Mouse (Mus musculus): ENCODE data around the gene Uqcrq. TPM values are rescaled to one million over a fixed set of nuclear protein-coding genes. Genes with fewer than 3 reads are reported as not detected.
"Not testable (repeated sequence)": the region's sequence is repeated elsewhere in the genome, so short reads cannot be mapped to it uniquely, and the experiment has no call there.

The Uqcrq gene
- polyA plus RNA-seq, 1 experiment: 4,488 TPM

DNA sequence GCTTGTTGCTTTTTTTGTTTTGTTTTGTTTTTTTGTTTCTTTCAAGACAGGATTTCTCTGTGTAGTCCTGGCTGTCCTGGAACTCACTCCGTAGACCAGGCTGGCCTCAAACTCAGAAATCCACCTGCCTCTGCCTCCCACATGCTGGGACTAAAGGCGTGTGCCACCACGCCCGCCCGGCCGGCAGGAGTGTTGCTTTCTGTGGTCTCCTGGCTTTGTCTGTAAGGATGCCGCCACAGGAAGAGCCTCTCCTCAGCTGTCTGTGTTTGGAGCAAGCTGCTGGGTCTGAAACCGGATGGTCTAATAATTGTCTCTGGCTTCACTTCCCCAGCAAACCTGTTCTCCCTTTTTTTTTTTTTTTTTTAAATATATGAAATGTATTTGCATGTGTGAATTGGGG lies 4.9 kb upstream of the Uqcrq start:
- no peak overlapping the region for H3K27ac ChIP-seq (replicated peaks; ENCODE audit: low read depth, low read length)
- no peak overlapping the region for H3K4me3 ChIP-seq (ENCODE audit: insufficient read depth, low read depth, low read length)
- H3K4me1 ChIP-seq (ENCODE audit: control insufficient read depth, insufficient read depth, insufficient read length, low read length): no peaks in the 10 kb centered on the region

DNA sequence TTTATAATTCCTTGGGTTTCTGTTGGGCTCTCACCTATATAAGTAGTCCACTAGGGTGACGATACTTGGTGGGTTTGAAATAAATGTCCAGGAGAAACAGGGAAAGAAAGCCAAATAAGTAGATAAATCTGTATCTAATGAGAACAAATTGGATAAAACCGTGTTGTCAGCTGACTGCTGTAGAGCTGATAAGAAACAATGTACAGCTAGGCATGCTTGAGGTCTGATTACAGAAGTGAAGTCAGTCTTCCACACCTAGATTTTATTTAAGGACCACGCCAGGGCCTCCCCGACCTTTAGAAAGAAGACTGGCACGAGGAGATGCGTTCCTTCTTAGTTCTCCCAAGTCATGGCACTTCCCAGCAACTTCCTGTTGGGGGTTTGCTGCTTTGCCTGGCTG lies 2.4 kb upstream of the Uqcrq start:
- H3K4me1 ChIP-seq (ENCODE audit: control insufficient read depth, insufficient read depth, insufficient read length, low read length): peaks cover 3% of the 10 kb centered on the region
- H3K27ac ChIP-seq (replicated peaks; ENCODE audit: low read depth, low read length): no peak overlapping the region
- no peak overlapping the region for H3K4me3 ChIP-seq (ENCODE audit: insufficient read depth, low read depth, low read length)

DNA sequence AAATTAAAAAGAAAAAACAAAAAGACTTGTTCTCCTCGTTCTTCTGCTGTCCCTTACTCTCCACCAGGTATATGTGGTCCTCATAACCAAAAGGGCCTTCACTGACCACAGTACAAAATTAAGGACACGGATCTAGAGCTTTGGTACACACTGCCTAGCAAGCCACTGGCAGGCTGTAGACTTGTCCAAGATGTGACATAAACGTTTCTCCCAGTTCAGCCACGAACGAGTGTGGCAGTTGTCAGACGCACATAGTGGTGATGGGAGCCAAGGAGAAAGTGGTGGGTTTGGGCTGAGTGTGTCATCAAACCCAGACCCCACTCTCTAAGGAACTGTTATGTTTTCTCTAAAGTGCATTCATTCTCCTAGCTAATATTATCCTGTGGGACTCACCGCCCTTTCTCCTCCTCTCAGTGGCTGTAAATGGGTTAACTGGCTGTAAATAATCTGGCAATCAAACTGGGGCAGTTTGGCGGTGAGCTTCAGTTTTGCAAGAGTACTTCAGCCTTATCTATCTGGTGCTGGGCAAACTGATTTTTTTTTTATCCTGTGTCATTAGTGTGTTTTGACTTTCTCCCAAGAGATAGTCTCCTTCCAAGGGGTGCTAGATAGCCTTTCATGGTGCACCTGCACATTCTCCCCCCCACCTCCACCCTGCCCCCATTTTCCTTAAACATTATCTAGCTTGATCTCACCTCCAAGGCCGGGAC lies 871 bp upstream of the Uqcrq start:
- H3K4me3 ChIP-seq (ENCODE audit: insufficient read depth, low read depth, low read length): peak overlapping the region; percentile 56
- H3K27ac ChIP-seq (replicated peaks; ENCODE audit: low read depth, low read length): peak overlapping the region; percentile 70
- H3K4me1 ChIP-seq (ENCODE audit: control insufficient read depth, insufficient read depth, insufficient read length, low read length): peaks cover 3% of the 10 kb centered on the region

DNA sequence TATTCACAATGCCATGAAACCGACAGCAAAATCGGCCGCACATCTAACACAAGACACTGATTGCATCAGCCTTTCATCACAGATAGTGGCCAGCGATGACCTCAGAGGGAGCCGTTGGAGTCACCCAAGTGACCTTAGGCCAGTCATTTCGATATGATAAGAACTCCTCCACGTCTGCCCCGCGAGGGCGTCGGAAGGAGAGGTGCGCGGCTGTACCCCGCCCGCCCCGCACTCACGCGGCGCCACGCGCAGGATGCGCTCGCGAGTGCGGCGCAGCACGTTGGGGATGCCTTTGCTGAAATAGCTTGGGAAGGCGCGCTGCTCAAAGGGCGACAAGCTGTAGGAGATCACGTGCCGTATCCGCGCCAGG lies 346 bp downstream of the Uqcrq start:
- Histone ChIP-seq H3K27ac (replicated peaks; ENCODE audit: low read depth, low read length) (peak overlapping the region; percentile 96), H3K4me3 (ENCODE audit: insufficient read depth, low read depth, low read length) (peak overlapping the region; percentile 85), H3K4me1 (ENCODE audit: control insufficient read depth, insufficient read depth, insufficient read length, low read length) (peaks cover 4% of the 10 kb centered on the region)

DNA sequence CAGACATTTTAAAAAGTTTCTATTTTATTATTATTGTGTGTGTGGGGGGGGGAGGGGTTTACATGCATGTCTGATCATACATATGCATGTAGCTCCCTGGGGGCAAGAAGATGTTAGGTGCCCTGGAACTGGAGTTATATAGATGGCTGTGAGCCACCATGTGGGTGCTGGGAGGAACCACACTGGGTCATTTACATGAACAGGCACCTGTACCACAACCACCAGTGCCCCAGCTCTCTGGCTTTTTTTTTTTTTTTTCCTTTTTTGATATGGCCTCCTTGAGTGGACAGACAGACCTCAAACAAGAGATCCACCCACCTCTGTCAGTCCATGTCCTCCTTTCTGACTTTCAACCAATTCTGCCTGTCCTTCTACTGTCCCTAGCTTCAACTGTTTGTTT lies 1.4 kb downstream of the Uqcrq start:
- Histone ChIP-seq H3K27ac (replicated peaks; ENCODE audit: low read depth, low read length) (peak overlapping the region; percentile 96), H3K4me1 (ENCODE audit: control insufficient read depth, insufficient read depth, insufficient read length, low read length) (peaks cover 7% of the 10 kb centered on the region), H3K4me3 (ENCODE audit: insufficient read depth, low read depth, low read length) (peak overlapping the region; percentile 85)

DNA sequence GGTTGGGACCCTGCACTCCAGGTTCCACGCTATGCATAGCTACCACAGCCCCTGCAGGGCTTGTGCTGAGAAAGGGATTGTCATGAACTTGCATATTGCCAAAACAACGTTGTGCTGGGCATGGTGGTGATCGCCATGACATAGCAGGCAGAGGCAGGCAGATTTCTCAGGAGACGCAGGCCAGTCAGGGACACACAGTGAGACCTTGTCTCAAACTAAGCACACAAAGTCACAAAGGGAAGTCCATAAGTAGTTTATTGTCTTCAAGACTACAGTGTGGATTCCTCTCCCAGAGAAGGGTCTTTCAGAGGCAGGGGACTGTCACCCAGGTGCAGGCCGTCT lies 1.9 kb downstream of the Uqcrq start:
- Histone ChIP-seq H3K27ac (replicated peaks; ENCODE audit: low read depth, low read length) (no peak overlapping the region), H3K4me1 (ENCODE audit: control insufficient read depth, insufficient read depth, insufficient read length, low read length) (peaks cover 7% of the 10 kb centered on the region), H3K4me3 (ENCODE audit: insufficient read depth, low read depth, low read length) (no peak overlapping the region)

DNA sequence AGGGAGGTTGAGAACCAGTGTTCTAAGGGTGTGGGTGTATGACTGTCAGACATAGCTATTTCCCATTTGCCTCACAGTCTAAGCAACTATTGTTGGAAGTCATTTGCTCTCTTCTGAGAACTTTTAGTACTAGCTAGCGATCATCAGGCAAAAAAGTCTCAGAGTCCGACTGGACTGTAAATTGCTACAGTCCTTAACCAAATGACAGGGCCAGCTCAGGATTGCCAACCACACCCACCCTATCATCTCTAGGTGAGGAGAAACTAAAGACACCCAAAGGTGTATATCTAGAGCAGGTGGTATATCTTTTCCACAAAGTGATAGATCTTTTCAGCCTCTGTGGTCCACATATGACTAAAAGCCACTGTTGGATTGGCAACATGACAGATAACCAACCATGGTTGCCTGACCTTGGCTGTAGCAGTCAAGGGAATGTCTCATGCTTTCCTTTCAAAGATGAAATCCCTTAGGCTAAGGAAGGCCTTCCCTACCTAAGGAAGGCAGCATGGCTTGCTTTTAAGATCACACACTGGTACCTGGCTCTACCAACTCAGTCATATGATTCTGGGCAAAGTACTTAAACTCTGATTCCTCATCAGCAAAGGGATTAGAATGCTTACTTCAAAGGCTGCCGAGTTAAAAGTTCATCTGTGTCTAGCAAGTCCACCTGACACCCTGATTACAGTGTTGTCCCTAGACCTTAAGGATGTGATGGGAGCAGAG lies 2.5 kb downstream of the Uqcrq start:
- H3K4me3 ChIP-seq (ENCODE audit: insufficient read depth, low read depth, low read length): no peak overlapping the region
- H3K27ac ChIP-seq (replicated peaks; ENCODE audit: low read depth, low read length): no peak overlapping the region
- H3K4me1 ChIP-seq (ENCODE audit: control insufficient read depth, insufficient read depth, insufficient read length, low read length): peaks cover 7% of the 10 kb centered on the region

DNA sequence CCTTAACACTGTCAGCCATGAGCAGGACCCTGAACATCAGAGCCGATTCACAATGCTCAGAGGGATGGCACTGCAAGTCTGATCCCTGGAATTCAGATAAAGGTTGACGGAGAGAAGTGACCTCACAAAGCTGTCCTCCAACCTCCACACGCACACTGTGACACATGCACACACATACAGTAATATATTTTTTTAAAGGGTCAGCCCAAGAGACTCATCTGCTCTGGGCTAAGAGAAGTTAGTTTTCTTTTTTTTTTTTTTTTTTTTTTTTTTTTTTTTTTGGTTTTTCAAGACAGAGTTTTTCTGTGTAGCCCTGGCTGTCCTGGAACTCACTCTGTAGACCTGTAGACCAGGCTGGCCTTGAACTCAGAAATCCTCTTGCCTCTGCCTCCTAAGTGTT lies 3.7 kb downstream of the Uqcrq start:
- H3K4me1 ChIP-seq (ENCODE audit: control insufficient read depth, insufficient read depth, insufficient read length, low read length); H3K27ac ChIP-seq (replicated peaks; ENCODE audit: low read depth, low read length): not testable (repeated sequence)

DNA sequence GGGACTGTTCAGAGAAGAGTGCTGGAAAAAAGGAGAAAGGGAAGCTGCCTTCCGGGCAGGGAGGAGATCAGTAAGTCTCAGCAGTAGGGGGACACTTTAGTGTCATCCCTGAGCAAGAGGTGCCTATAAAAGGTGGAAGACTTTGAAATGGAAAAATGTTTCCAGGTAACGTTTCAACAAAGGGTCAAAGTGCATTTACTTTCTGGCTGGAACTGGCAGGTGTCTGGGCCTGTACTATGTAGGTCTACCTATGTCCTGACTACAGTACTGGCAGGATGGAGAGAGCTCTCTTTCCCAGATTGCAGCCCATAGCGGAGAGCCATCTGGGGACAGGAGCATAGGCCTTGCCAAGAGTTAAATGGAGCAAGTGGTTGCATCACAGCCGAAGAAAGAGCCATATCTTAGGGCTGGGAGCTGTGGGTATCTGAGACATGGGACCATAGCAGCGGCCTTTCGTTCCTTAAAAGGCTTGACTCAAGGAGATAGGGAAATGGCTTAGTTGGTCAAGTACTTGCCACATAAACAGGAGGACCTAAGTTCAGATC lies 4.8 kb downstream of the Uqcrq start:
- H3K27ac ChIP-seq (replicated peaks; ENCODE audit: low read depth, low read length): no peak overlapping the region
- no peak overlapping the region for H3K4me3 ChIP-seq (ENCODE audit: insufficient read depth, low read depth, low read length)
- H3K4me1 ChIP-seq (ENCODE audit: control insufficient read depth, insufficient read depth, insufficient read length, low read length): peaks cover 7% of the 10 kb centered on the region

More for the DNA sequence above, 3.7 kb downstream of the Uqcrq start:
- H3K4me3 ChIP-seq (ENCODE audit: insufficient read depth, low read depth, low read length): not testable (repeated sequence)

DNA sequence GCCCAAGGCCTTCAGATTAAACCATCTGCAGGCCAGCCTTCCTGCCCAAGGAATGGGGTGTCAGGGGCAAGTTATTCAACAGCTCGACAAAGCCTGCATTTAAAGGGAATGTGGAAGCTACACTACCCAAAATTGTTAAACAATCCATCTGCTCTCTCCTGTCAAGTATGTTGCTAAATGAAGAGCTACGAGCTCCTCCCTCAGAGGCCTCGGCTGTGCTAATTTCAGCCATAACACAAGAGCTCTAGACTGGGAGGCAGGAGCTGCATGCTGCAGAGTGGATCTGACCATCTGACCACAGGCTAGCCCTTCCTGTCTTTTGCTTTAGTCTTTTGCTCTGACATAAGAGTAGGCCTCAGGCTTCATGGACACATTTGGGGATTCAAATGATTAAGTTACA lies 5.4 kb downstream of the Uqcrq start:
- Histone ChIP-seq H3K4me1 (ENCODE audit: control insufficient read depth, insufficient read depth, insufficient read length, low read length) (peaks cover 7% of the 10 kb centered on the region), H3K27ac (replicated peaks; ENCODE audit: low read depth, low read length) (no peak overlapping the region), H3K4me3 (ENCODE audit: insufficient read depth, low read depth, low read length) (no peak overlapping the region)

DNA sequence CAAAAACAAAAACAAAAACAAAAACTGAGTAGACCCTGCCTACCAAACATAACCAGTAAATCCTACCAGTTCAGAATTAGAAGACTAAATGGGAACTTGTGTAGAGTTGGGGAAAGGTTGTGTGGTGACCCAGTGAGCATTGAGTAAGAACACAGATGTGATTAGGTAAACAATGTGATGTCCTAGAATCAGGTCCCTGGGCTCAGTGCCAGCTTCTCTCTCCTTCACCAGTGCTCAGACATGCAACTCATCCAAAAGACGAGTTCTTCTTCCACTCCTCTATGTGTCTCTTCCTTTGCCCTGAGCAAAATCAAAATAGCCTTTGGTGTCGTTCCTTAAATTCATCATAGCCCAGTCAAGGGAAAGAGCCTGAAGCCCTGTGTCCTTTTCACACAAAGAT lies 5.8 kb downstream of the Uqcrq start:
- Histone ChIP-seq H3K27ac (replicated peaks; ENCODE audit: low read depth, low read length) (no peak overlapping the region), H3K4me3 (ENCODE audit: insufficient read depth, low read depth, low read length) (no peak overlapping the region)

DNA sequence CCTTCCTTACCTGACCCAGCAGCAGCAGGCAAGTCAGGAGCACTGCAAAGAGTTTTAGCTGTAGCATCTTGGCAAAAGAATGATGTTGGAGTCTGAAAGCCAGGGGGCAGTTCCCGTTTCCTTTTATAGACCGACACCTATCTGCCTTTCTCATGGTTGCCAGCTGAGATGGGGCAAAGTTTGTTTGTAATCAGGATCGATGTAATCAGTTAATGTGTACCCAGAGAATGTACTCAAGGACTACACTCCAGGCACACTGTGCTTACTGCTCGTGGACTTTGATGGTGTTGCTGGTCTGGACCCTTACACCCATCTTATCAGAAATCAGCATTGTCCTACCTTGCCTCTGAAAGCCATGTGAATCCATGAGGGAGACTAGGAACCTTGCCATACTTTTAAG lies 7.6 kb downstream of the Uqcrq start, which contains the start of gene Leap2:
Leap2 (minus strand) TSS at position 135 of the 400 bp plus-strand sequence.
- Histone ChIP-seq H3K4me3 (ENCODE audit: insufficient read depth, low read depth, low read length) (no peak within 1 kb of the TSS), H3K27ac (replicated peaks; ENCODE audit: low read depth, low read length) (no peak within 1 kb of the TSS), H3K4me1 (ENCODE audit: control insufficient read depth, insufficient read depth, insufficient read length, low read length) (peaks cover 4% of the 10 kb centered on the region; the same call in 1 of the 2 replicates)

More for the DNA sequence above, 5.8 kb downstream of the Uqcrq start:
- H3K4me1 ChIP-seq (ENCODE audit: control insufficient read depth, insufficient read depth, insufficient read length, low read length): peaks cover 7% of the 10 kb centered on the region

DNA sequence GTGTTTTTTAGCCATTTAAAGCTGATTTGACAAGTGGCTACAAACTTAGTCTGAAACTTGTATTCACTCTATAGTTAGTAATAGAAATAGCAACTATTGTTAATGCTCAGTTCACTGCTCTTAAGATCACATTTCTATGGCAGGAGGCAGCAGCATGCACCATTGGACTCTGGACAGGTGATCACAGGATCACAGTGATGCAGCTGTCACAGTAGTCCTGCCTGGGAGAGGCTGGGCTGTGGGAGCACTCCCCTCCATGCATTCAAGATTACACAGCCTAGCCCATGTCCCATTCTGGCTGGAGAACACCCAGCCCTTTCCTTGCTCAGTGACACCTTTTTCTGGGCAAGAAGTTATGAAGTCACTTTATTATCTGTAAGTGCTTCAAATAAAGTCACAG lies 12.6 kb downstream of the Uqcrq start:
- Histone ChIP-seq H3K4me1 (ENCODE audit: control insufficient read depth, insufficient read depth, insufficient read length, low read length) (no peaks in the 10 kb centered on the region), H3K4me3 (ENCODE audit: insufficient read depth, low read depth, low read length) (no peak overlapping the region), H3K27ac (replicated peaks; ENCODE audit: low read depth, low read length) (no peak overlapping the region)

DNA sequence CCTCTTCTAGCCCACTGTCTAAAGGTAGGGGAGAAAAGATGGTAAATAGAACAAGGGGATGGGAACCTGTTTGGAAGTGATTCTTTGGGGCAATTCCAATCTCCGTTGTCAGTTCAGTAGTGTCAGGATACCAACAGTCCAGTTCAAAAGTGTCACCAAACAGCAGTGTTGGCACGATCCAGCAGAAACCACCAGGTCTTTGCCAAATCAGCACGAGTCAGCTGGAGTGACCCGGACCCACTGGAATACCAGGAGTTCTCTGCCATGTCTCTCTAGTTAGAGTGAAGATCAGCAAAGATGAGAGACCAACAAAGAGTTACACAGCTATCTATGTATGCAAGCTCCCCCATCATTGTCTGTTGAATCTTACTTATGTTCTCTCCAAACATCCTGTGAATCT lies 16.8 kb downstream of the Uqcrq start:
- Histone ChIP-seq H3K4me3 (ENCODE audit: insufficient read depth, low read depth, low read length) (no peak overlapping the region), H3K4me1 (ENCODE audit: control insufficient read depth, insufficient read depth, insufficient read length, low read length) (no peaks in the 10 kb centered on the region), H3K27ac (replicated peaks; ENCODE audit: low read depth, low read length) (no peak overlapping the region)

DNA sequence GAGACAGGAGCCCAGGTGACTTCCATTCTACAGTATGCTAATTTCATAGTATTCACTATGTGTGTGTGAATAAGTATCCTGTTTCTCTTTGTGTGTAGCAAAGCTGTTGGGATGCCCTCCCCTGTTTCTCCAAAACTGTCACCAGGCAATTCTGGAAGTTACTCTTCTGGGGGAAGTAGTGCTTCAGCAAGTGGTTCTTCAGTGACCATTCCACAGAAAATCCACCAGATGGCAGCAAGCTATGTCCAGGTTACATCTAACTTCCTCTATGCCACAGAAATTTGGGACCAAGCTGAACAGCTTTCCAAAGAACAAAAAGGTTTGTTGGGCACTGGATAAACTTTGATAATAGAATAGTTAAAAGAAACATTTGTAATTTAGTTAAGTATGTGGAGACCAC lies 18.9 kb downstream of the Uqcrq start:
- no peaks in the 10 kb centered on the region for H3K4me1 ChIP-seq (ENCODE audit: control insufficient read depth, insufficient read depth, insufficient read length, low read length)
- H3K4me3 ChIP-seq (ENCODE audit: insufficient read depth, low read depth, low read length): no peak overlapping the region
- H3K27ac ChIP-seq (replicated peaks; ENCODE audit: low read depth, low read length): no peak overlapping the region

DNA sequence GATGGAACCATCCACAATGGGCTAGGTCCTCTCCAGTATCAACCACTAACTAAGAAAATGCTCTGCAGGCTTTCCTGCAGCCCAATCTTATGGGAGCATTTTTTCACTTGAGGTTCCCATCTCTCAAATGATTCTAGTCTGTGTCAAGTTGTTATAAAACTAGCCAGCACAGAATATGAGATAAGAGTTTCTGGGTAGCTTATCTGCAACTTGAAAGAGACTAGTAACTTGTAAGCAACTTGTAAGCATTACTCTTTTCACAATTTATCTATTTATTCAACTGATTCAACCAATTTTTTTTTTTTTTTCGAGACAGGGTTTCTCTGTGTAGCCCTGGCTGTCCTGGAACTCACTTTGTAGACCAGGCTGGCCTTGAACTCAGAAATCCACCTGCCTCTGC lies 27.0 kb downstream of the Uqcrq start:
- Histone ChIP-seq H3K4me3 (ENCODE audit: insufficient read depth, low read depth, low read length) (no peak overlapping the region), H3K27ac (replicated peaks; ENCODE audit: low read depth, low read length) (no peak overlapping the region), H3K4me1 (ENCODE audit: control insufficient read depth, insufficient read depth, insufficient read length, low read length) (no peaks in the 10 kb centered on the region)
